Mouse (Mus musculus) lung, postnatal 0 days (tissue): ENCODE results near the gene Sipa1l1.

Source experiments
- CTCF ChIP-seq: IDR thresholded peaks from 2 replicates; pipeline ENCODE4 v1.5.1; 2016; ENCODE audit warnings: antibody characterized with exemption, mild to moderate bottlenecking
- EP300 ChIP-seq: IDR thresholded peaks from 2 replicates; pipeline ENCODE4 v1.6.1; 2016; ENCODE audit warnings: antibody characterized with exemption, mild to moderate bottlenecking, control low read depth

- TF ChIP-seq CTCF (no peak), EP300 (no peak)
These were observed 188.3 kb downstream of the Sipa1l1 start for GRCm38 (mm10) chr12:82357431-82357830.
